Mouse (Mus musculus) bone marrow macrophage, adult 2 months (primary cell): ENCODE data around the gene Slc4a1ap.

Source experiments
- CTCF ChIP-seq: IDR thresholded peaks from 2 replicates; pipeline ENCODE4 v1.5.1; 2012; ENCODE audit warnings: low read depth, mild to moderate bottlenecking, low read length, moderate library complexity
- POLR2A ChIP-seq: IDR thresholded peaks from 2 replicates; pipeline ENCODE4 v1.6.1; 2012; ENCODE audit warnings: mild to moderate bottlenecking, low read depth, low read length, borderline replicate concordance

- TF ChIP-seq CTCF (no peak), POLR2A (no peak)
Measured at GRCm38 (mm10) chr5:31581932-31582331, 55.1 kb downstream of the Slc4a1ap start.
